24 mouse cellular contexts compared by ENCODE assay signal in the genomic region with DNA sequence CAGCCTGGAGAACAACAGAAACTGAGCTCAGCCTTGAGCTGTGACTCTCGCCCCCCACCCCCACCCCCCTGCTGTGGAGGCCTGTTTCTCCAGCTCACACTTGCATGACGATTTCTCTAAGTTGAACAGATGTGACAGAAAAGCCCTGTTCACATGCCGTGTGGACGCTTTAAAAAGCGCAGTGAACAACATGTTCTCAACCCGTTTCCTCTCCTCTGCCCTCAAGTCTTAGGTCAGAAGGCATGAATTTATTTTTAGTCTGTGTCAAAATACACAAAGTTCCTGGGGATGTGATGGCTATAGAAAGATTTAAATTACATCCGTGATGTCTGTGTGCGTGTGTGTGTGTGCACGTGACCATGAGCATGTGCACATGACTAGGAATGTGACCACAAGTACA. TPM values are rescaled to one million over a fixed set of nuclear protein-coding genes. Genes with fewer than 3 reads are reported as not detected.
A peak's percentile ranks its signal among the peaks of the same experiment; 100 is the strongest.
DNase-seq lines count a peak whose midpoint lies in the region; ATAC-seq and TF ChIP-seq lines count a peak whose summit lies in the region.
"Had no signal": no experiment of that assay in that cellular context is flagged by ENCODE, and none has a peak within 500 bp of the region (broad histone marks: within the 10 kb centered on the region; RNA-seq: fewer than 3 reads in every experiment).

No protein-coding gene starts in this region.

- H3K4me3 ChIP-seq in embryonic facial prominence, embryonic 15.5 days (replicated peaks), result no peak overlapping the region
- no peak overlapping the region for H3K4me3 ChIP-seq in embryonic facial prominence, embryonic 10.5 days
- H3K4me3 ChIP-seq in heart, postnatal 0 days (ENCODE audit: low read depth, low read length), result no peak overlapping the region
- no peak overlapping the region for H3K4me3 ChIP-seq in liver, postnatal 0 days (ENCODE audit: low read depth, low read length)
- H3K4me3 ChIP-seq in brown adipose tissue, adult 24 weeks (ENCODE audit: insufficient read depth, low read depth, low read length), result no peak overlapping the region
- H3K4me3 ChIP-seq: embryonic facial prominence, embryonic 12.5 days; erythroblast, embryonic 14.5 days; heart, embryonic 13.5 days; hindbrain, embryonic 12.5 days; intestine, embryonic 15.5 days; liver, embryonic 15.5 days; midbrain, embryonic 13.5 days; neural tube, embryonic 13.5 days had no signal

- TF ChIP-seq CTCF in heart, postnatal 0 days (IDR thresholded peaks at IDR 0.05; ENCODE audit: low read depth), result no peak
- TF ChIP-seq CTCF in liver, postnatal 0 days (IDR thresholded peaks at IDR 0.05; ENCODE audit: low read depth), result no peak

- H3K36me3 ChIP-seq in embryonic facial prominence, embryonic 15.5 days, result no peaks in the 10 kb centered on the region
- peaks cover 44% of the 10 kb centered on the region; the same call in 1 of the 2 replicates for H3K36me3 ChIP-seq in embryonic facial prominence, embryonic 10.5 days (replicated peaks)
- H3K36me3 ChIP-seq in heart, postnatal 0 days (replicated peaks; ENCODE audit: control insufficient read depth, insufficient read depth, low read length), result no peaks in the 10 kb centered on the region
- H3K36me3 ChIP-seq in liver, postnatal 0 days (replicated peaks; ENCODE audit: insufficient read depth, low read length), result no peaks in the 10 kb centered on the region
- H3K36me3 ChIP-seq: heart, embryonic 13.5 days; intestine, embryonic 15.5 days; liver, embryonic 15.5 days had no signal

- peak overlapping the region; percentile 58; the same call in 1 of the 2 replicates for H3K27ac ChIP-seq in embryonic facial prominence, embryonic 15.5 days (replicated peaks)
- no peak overlapping the region for H3K27ac ChIP-seq in embryonic facial prominence, embryonic 10.5 days (replicated peaks)
- H3K27ac ChIP-seq in heart, postnatal 0 days (ENCODE audit: low read depth), result peak overlapping the region; percentile 2
- peak overlapping the region; percentile 9; the same call in 1 of the 2 replicates for H3K27ac ChIP-seq in liver, postnatal 0 days (ENCODE audit: low read depth)
- H3K27ac ChIP-seq in brown adipose tissue, adult 24 weeks (replicated peaks; ENCODE audit: low read depth, low read length), result peak overlapping the region; percentile 88
- H3K27ac ChIP-seq: embryonic facial prominence, embryonic 12.5 days; heart, embryonic 13.5 days; hindbrain, embryonic 12.5 days; hindbrain, postnatal 0 days; intestine, embryonic 15.5 days; liver, embryonic 15.5 days; macrophage; midbrain, embryonic 13.5 days; neural tube, embryonic 13.5 days had no signal

- no peak for DNase-seq in embryonic facial prominence, embryonic 10.5 days (ENCODE audit: low spot score)
- DNase-seq in heart, postnatal 0 days (ENCODE audit: low spot score), result no peak
- DNase-seq in heart, postnatal 4 days, result no peak
- DNase-seq in liver, postnatal 0 days, result no peak
- DNase-seq in liver, result no peak
- DNase-seq in right cerebral cortex, adult 2 months (ENCODE audit: low spot score in 2 of 2), result no peak
- DNase-seq: cerebellum, adult 8-10 months; cerebellum, postnatal 25 days; heart, postnatal 14 days had no signal

- TF ChIP-seq EP300 in heart, postnatal 0 days (IDR thresholded peaks at IDR 0.05; ENCODE audit: low read depth), result 0 out of 2 replicates have a peak, but pooled peaks have one; percentile 28
- TF ChIP-seq EP300 in liver, postnatal 0 days (IDR thresholded peaks at IDR 0.05; ENCODE audit: low read depth), result peak; percentile 70

- no peak overlapping the region for H3K9ac ChIP-seq in embryonic facial prominence, embryonic 15.5 days
- no peak overlapping the region for H3K9ac ChIP-seq in heart, postnatal 0 days (replicated peaks; ENCODE audit: low read depth, low read length)
- no peak overlapping the region for H3K9ac ChIP-seq in liver, postnatal 0 days (replicated peaks)
- H3K9ac ChIP-seq: embryonic facial prominence, embryonic 12.5 days; heart, embryonic 13.5 days; hindbrain, embryonic 12.5 days; intestine, embryonic 15.5 days; liver, embryonic 15.5 days; midbrain, embryonic 13.5 days; neural tube, embryonic 13.5 days had no signal

- H3K4me1 ChIP-seq in embryonic facial prominence, embryonic 15.5 days, result peaks cover 5% of the 10 kb centered on the region; the same call in 1 of the 2 replicates
- H3K4me1 ChIP-seq in embryonic facial prominence, embryonic 10.5 days, result peaks cover 12% of the 10 kb centered on the region
- H3K4me1 ChIP-seq in heart, postnatal 0 days (ENCODE audit: control insufficient read depth, insufficient read depth), result 0 out of 2 replicates have a peak, but pooled peaks cover 6% of the 10 kb centered on the region
- peaks cover 7% of the 10 kb centered on the region; the same call in 1 of the 2 replicates for H3K4me1 ChIP-seq in liver, postnatal 0 days (ENCODE audit: insufficient read depth)
- no peaks in the 10 kb centered on the region for H3K4me1 ChIP-seq in brown adipose tissue, adult 24 weeks (ENCODE audit: control insufficient read depth, insufficient read depth, insufficient read length, low read length)
- H3K4me1 ChIP-seq: intestine, embryonic 15.5 days had no signal

- 61% methylated on average over 9 of the region's 9 CpGs for WGBS in embryonic facial prominence, embryonic 15.5 days
- WGBS in embryonic facial prominence, embryonic 10.5 days, result 83% methylated on average over 9 of the region's 9 CpGs
- 65% methylated on average over 9 of the region's 9 CpGs for WGBS in heart, postnatal 0 days
- WGBS in liver, postnatal 0 days (ENCODE audit: insufficient replicate concordance), result 51% methylated on average over 9 of the region's 9 CpGs

- no peaks in the 10 kb centered on the region; the same call in 1 of the 2 replicates for H3K27me3 ChIP-seq in embryonic facial prominence, embryonic 15.5 days
- no peaks in the 10 kb centered on the region for H3K27me3 ChIP-seq in embryonic facial prominence, embryonic 10.5 days (replicated peaks; ENCODE audit: low read depth, poor library complexity, severe bottlenecking)
- H3K27me3 ChIP-seq in heart, postnatal 0 days (ENCODE audit: control insufficient read depth, insufficient read depth, low read length), result no peaks in the 10 kb centered on the region
- no peaks in the 10 kb centered on the region for H3K27me3 ChIP-seq in liver, postnatal 0 days (ENCODE audit: insufficient read depth, low read length)
- H3K27me3 ChIP-seq: CH12.LX; embryonic facial prominence, embryonic 12.5 days; hindbrain, embryonic 12.5 days; intestine, embryonic 15.5 days; neural tube, embryonic 13.5 days had no signal

- H3K4me2 ChIP-seq in embryonic facial prominence, embryonic 15.5 days (replicated peaks), result no peak overlapping the region
- H3K4me2 ChIP-seq in heart, postnatal 0 days (ENCODE audit: low read depth, low read length), result no peak overlapping the region
- H3K4me2 ChIP-seq in liver, postnatal 0 days (ENCODE audit: low read depth, low read length), result no peak overlapping the region
- H3K4me2 ChIP-seq: embryonic facial prominence, embryonic 12.5 days; heart, embryonic 13.5 days; hindbrain, embryonic 12.5 days; intestine, embryonic 15.5 days; liver, embryonic 15.5 days; midbrain, embryonic 13.5 days; neural tube, embryonic 13.5 days had no signal

- no peak for ATAC-seq in embryonic facial prominence, embryonic 15.5 days (ENCODE audit: insufficient number of reproducible peaks, low FRiP score, low TSS enrichment, low read depth)
- ATAC-seq in heart, postnatal 0 days (ENCODE audit: insufficient read depth, low read depth), result no peak
- peak; percentile 48 for ATAC-seq in liver, postnatal 0 days
- ATAC-seq: activated CD4-positive, CD25-positive, alpha-beta regulatory T cell, adult 4 months; forebrain, embryonic 16.5 days; hindbrain, postnatal 0 days; intestine, embryonic 15.5 days; midbrain, embryonic 13.5 days had no signal

- no peaks in the 10 kb centered on the region for H3K9me3 ChIP-seq in embryonic facial prominence, embryonic 15.5 days (replicated peaks)
- no peaks in the 10 kb centered on the region for H3K9me3 ChIP-seq in embryonic facial prominence, embryonic 10.5 days
- no peaks in the 10 kb centered on the region for H3K9me3 ChIP-seq in heart, postnatal 0 days (replicated peaks; ENCODE audit: control insufficient read depth, low read length)
- no peaks in the 10 kb centered on the region for H3K9me3 ChIP-seq in liver, postnatal 0 days (ENCODE audit: low read length)
- H3K9me3 ChIP-seq: embryonic facial prominence, embryonic 12.5 days; heart, embryonic 13.5 days; hindbrain, embryonic 12.5 days; intestine, embryonic 15.5 days; liver, embryonic 15.5 days; midbrain, embryonic 13.5 days; neural tube, embryonic 13.5 days had no signal

RNA-seq across cellular contexts. Expression of gene Slc4a8, which starts 46.9 kb away (rescaled TPM):
- polyA plus RNA-seq in embryonic facial prominence, embryonic 15.5 days (2015; fragmentation: Nextera tagmentation; extraction: Ambion mirVana), result 4.8 TPM in 2 replicates
- polyA plus RNA-seq in embryonic facial prominence, embryonic 10.5 days (2016; fragmentation: Nextera tagmentation; extraction: Ambion mirVana), result 9.0 and 10.2 TPM in 2 replicates
- 0.19 and 0.50 TPM in 2 replicates for total RNA-seq in heart, postnatal 0 days (2014; rRNA removed; ENCODE audit: low replicate concordance)
- 0.38 and 0.81 TPM in 2 replicates for polyA plus RNA-seq in heart, postnatal 0 days (2015; fragmentation: Nextera tagmentation; extraction: Ambion mirVana)
- total RNA-seq in heart, postnatal 4 days (2021), result 1 to 10 TPM; 2.4 to 2.5 TPM
- 1.0 and 1.1 TPM in 2 replicates for polyA plus RNA-seq in liver, postnatal 0 days (2015; fragmentation: Nextera tagmentation; extraction: Ambion mirVana)
- 0.91 and 3.2 TPM in 2 replicates for polyA plus RNA-seq in brown adipose tissue, adult 24 weeks (2012; ENCODE audit: insufficient read depth, insufficient read length, missing spikeins)
